Mouse (Mus musculus): ENCODE measurements around the gene Dnajc6.

GRCm38 (mm10) chr4:101689645-101690044 lies 193.2 kb downstream of the Dnajc6 start:
- TF ChIP-seq CTCF (IDR thresholded peaks at IDR 0.05; ENCODE audit: insufficient read depth, low read length) (no peak), POLR2A (IDR thresholded peaks at IDR 0.05; ENCODE audit: borderline replicate concordance, extremely low read depth, low read depth, low read length) (no peak)

Data from lung, adult 2 months (tissue).